Comparison of ENCODE assay signal across 22 mouse cellular contexts in the genomic region with DNA sequence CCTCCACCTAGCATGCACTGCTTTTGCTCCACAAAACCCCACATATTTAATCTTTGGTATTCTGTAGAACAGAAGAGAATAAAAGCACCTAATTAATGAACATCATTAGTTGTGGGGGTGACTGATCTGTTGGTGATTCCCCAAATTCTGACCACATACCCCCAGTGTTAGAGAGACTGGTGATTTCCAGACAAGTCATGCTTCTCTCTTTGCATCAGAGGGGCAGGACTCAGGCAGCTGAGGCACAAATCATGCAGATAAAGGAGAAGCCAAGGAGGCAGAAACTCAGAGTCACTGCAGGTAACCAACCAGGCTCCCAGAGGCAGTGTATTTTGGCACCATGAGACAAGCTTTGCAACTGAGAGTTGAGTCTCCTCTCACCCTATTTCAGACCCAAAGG. TPM values are rescaled to one million over a fixed set of nuclear protein-coding genes. Genes with fewer than 3 reads are reported as not detected.
DNase-seq lines count a peak whose midpoint lies in the region; ATAC-seq and TF ChIP-seq lines count a peak whose summit lies in the region.
"Had no signal": no experiment of that assay in that cellular context is flagged by ENCODE, and none has a peak within 500 bp of the region (broad histone marks: within the 10 kb centered on the region; RNA-seq: fewer than 3 reads in every experiment).

No protein-coding gene starts in this region.

- peak overlapping the region; percentile 43 for H3K27ac ChIP-seq in limb, embryonic 15.5 days
- no peak overlapping the region for H3K27ac ChIP-seq in limb, embryonic 10.5 days
- peak overlapping the region; percentile 60 for H3K27ac ChIP-seq in embryonic facial prominence, embryonic 15.5 days (replicated peaks)
- H3K27ac ChIP-seq in stomach, postnatal 0 days (replicated peaks) = 0 out of 2 replicates have a peak overlapping the region, but pooled peaks have one; percentile 40
- H3K27ac ChIP-seq in liver, embryonic 11.5 days (ENCODE audit: low read depth, low read length) = no peak overlapping the region
- H3K27ac ChIP-seq: embryonic facial prominence, embryonic 12.5 days; forebrain, embryonic 13.5 days; forebrain, embryonic 15.5 days had no signal

- no peaks in the 10 kb centered on the region for H3K4me1 ChIP-seq in limb, embryonic 15.5 days
- H3K4me1 ChIP-seq in limb, embryonic 10.5 days = 0 out of 2 replicates have a peak, but pooled peaks cover 3% of the 10 kb centered on the region
- H3K4me1 ChIP-seq in embryonic facial prominence, embryonic 15.5 days = 0 out of 2 replicates have a peak, but pooled peaks cover 10% of the 10 kb centered on the region
- no peaks in the 10 kb centered on the region for H3K4me1 ChIP-seq in stomach, postnatal 0 days (replicated peaks; ENCODE audit: control insufficient read depth, insufficient read depth)
- peaks cover 12% of the 10 kb centered on the region for H3K4me1 ChIP-seq in liver, embryonic 11.5 days (replicated peaks; ENCODE audit: control insufficient read depth, insufficient read depth, low read length)
- H3K4me1 ChIP-seq: embryonic facial prominence, embryonic 12.5 days; forebrain, embryonic 13.5 days; forebrain, embryonic 15.5 days had no signal

- H3K4me3 ChIP-seq in limb, embryonic 15.5 days = no peak overlapping the region
- no peak overlapping the region for H3K4me3 ChIP-seq in limb, embryonic 10.5 days
- H3K4me3 ChIP-seq in embryonic facial prominence, embryonic 15.5 days (replicated peaks) = no peak overlapping the region
- H3K4me3 ChIP-seq in stomach, postnatal 0 days (ENCODE audit: low read depth, low read length) = no peak overlapping the region
- no peak overlapping the region for H3K4me3 ChIP-seq in liver, embryonic 11.5 days (ENCODE audit: low read depth, low read length)
- H3K4me3 ChIP-seq: embryonic facial prominence, embryonic 12.5 days; forebrain, embryonic 13.5 days; forebrain, embryonic 15.5 days had no signal

- no peaks in the 10 kb centered on the region for H3K9me3 ChIP-seq in limb, embryonic 15.5 days
- no peaks in the 10 kb centered on the region for H3K9me3 ChIP-seq in limb, embryonic 10.5 days (replicated peaks)
- no peaks in the 10 kb centered on the region for H3K9me3 ChIP-seq in embryonic facial prominence, embryonic 15.5 days (replicated peaks)
- no peaks in the 10 kb centered on the region for H3K9me3 ChIP-seq in stomach, postnatal 0 days (ENCODE audit: control insufficient read depth, low read length)
- no peaks in the 10 kb centered on the region for H3K9me3 ChIP-seq in liver, embryonic 11.5 days (ENCODE audit: control insufficient read depth, low read length)
- H3K9me3 ChIP-seq: embryonic facial prominence, embryonic 12.5 days; forebrain, embryonic 13.5 days; forebrain, embryonic 15.5 days; G1E had no signal

- H3K36me3 ChIP-seq in limb, embryonic 15.5 days = no peaks in the 10 kb centered on the region
- H3K36me3 ChIP-seq in limb, embryonic 10.5 days = no peaks in the 10 kb centered on the region
- H3K36me3 ChIP-seq in embryonic facial prominence, embryonic 15.5 days = no peaks in the 10 kb centered on the region
- H3K36me3 ChIP-seq in stomach, postnatal 0 days (ENCODE audit: control insufficient read depth, insufficient read depth, low read length) = no peaks in the 10 kb centered on the region
- no peaks in the 10 kb centered on the region for H3K36me3 ChIP-seq in liver, embryonic 11.5 days (ENCODE audit: control insufficient read depth, insufficient read depth, low read length)
- H3K36me3 ChIP-seq: embryonic facial prominence, embryonic 12.5 days; forebrain, embryonic 15.5 days; G1E had no signal

- H3K27me3 ChIP-seq in limb, embryonic 15.5 days = no peaks in the 10 kb centered on the region
- no peaks in the 10 kb centered on the region for H3K27me3 ChIP-seq in limb, embryonic 10.5 days (ENCODE audit: low read depth, poor library complexity, severe bottlenecking)
- no peaks in the 10 kb centered on the region for H3K27me3 ChIP-seq in embryonic facial prominence, embryonic 15.5 days
- no peaks in the 10 kb centered on the region for H3K27me3 ChIP-seq in stomach, postnatal 0 days (ENCODE audit: control insufficient read depth, insufficient read depth, low read length)
- peaks cover 2% of the 10 kb centered on the region; the same call in 1 of the 2 replicates for H3K27me3 ChIP-seq in liver, embryonic 11.5 days (replicated peaks; ENCODE audit: control insufficient read depth, insufficient read depth, low read length)
- H3K27me3 ChIP-seq: embryonic facial prominence, embryonic 12.5 days; forebrain, embryonic 13.5 days; forebrain, embryonic 15.5 days had no signal

- DNase-seq in limb, embryonic 10.5 days (ENCODE audit: low spot score) = no peak
- no peak for DNase-seq in stomach, postnatal 0 days (ENCODE audit: low spot score)
- no peak for DNase-seq in layer of hippocampus, adult 18-20 months (ENCODE audit: low spot score in 2 of 2)
- no peak for DNase-seq in liver, embryonic 11.5 days (ENCODE audit: low spot score)
- DNase-seq: adrenal gland, adult 8-10 months; adrenal gland, postnatal 14 days; cerebellum, adult 11 months; cerebellum, adult 18-20 months; cerebellum, adult 8-10 months; cerebellum, adult 9-11 months; cerebellum, postnatal 14 days; cerebellum, postnatal 36 days; embryo, embryonic 11 days; forebrain, postnatal 0 days had no signal

- TF ChIP-seq EP300 in stomach, postnatal 0 days (optimal IDR thresholded peaks at IDR 0.05) = no peak

- H3K4me2 ChIP-seq in limb, embryonic 15.5 days = no peak overlapping the region
- H3K4me2 ChIP-seq in embryonic facial prominence, embryonic 15.5 days (replicated peaks) = no peak overlapping the region
- H3K4me2 ChIP-seq in stomach, postnatal 0 days (replicated peaks; ENCODE audit: low read depth) = no peak overlapping the region
- no peak overlapping the region for H3K4me2 ChIP-seq in liver, embryonic 11.5 days
- H3K4me2 ChIP-seq: embryonic facial prominence, embryonic 12.5 days; forebrain, embryonic 13.5 days; forebrain, embryonic 15.5 days had no signal

- no peak overlapping the region for H3K9ac ChIP-seq in limb, embryonic 15.5 days
- H3K9ac ChIP-seq in embryonic facial prominence, embryonic 15.5 days = no peak overlapping the region
- H3K9ac ChIP-seq in stomach, postnatal 0 days (ENCODE audit: low read length) = no peak overlapping the region
- H3K9ac ChIP-seq in liver, embryonic 11.5 days (ENCODE audit: low read depth, low read length) = no peak overlapping the region
- H3K9ac ChIP-seq: embryonic facial prominence, embryonic 12.5 days; forebrain, embryonic 13.5 days; forebrain, embryonic 15.5 days; forebrain, postnatal 0 days had no signal

- TF ChIP-seq CTCF in stomach, postnatal 0 days (IDR thresholded peaks at IDR 0.05; ENCODE audit: low read depth) = no peak

- no peak for ATAC-seq in limb, embryonic 15.5 days (ENCODE audit: insufficient number of reproducible peaks, low FRiP score, low TSS enrichment, low read depth)
- no peak for ATAC-seq in embryonic facial prominence, embryonic 15.5 days (ENCODE audit: insufficient number of reproducible peaks, low FRiP score, low TSS enrichment, low read depth)
- ATAC-seq in stomach, postnatal 0 days (ENCODE audit: low FRiP score, low TSS enrichment) = no peak
- ATAC-seq in liver, embryonic 11.5 days (replicated peaks; ENCODE audit: low FRiP score) = no peak
- ATAC-seq: activated CD4-positive, CD25-positive, alpha-beta regulatory T cell, adult 4 months; forebrain, embryonic 13.5 days; forebrain, embryonic 15.5 days; forebrain, postnatal 0 days; Patski had no signal

RNA-seq across cellular contexts. Expression of gene Etv3, which starts 6.8 kb away (rescaled TPM):
- 22.7 and 27.7 TPM in 2 replicates for polyA plus RNA-seq in limb, embryonic 15.5 days (2015; fragmentation: Nextera tagmentation; extraction: Ambion mirVana)
- 12.1 and 13.9 TPM in 2 replicates for polyA plus RNA-seq in limb, embryonic 10.5 days (2016; fragmentation: Nextera tagmentation; extraction: Ambion mirVana)
- polyA plus RNA-seq in embryonic facial prominence, embryonic 15.5 days (2015; fragmentation: Nextera tagmentation; extraction: Ambion mirVana) = 23.2 and 23.8 TPM in 2 replicates
- polyA plus RNA-seq in stomach, postnatal 0 days (2015; fragmentation: Nextera tagmentation; extraction: Ambion mirVana) = 11.8 and 13.6 TPM in 2 replicates
- 10 to 100 TPM; 25.1 to 25.8 TPM for total RNA-seq in layer of hippocampus, adult 18-20 months (2021)
- 6.2 and 7.3 TPM in 2 replicates for polyA plus RNA-seq in liver, embryonic 11.5 days (2014; fragmentation: Nextera tagmentation; extraction: Ambion mirVana)

Comparison
In these comparisons a context has a peak if more than half of its experiments do, and no peak if none do; other contexts are left out.
1. H3K27ac ChIP-seq: peak in limb, embryonic 15.5 days (single experiment), embryonic facial prominence, embryonic 15.5 days (single experiment) and stomach, postnatal 0 days (single experiment); none in limb, embryonic 10.5 days (single experiment) and liver, embryonic 11.5 days (single experiment).